Mouse (Mus musculus): ENCODE results near the gene Ascc1. TPM values are rescaled to one million over a fixed set of nuclear protein-coding genes. Genes with fewer than 3 reads are reported as not detected.

Ascc1 gene
- total and polyA plus RNA-seq, 2 experiments from 2014 or later, result 13.5 to 50.1 TPM

DNA sequence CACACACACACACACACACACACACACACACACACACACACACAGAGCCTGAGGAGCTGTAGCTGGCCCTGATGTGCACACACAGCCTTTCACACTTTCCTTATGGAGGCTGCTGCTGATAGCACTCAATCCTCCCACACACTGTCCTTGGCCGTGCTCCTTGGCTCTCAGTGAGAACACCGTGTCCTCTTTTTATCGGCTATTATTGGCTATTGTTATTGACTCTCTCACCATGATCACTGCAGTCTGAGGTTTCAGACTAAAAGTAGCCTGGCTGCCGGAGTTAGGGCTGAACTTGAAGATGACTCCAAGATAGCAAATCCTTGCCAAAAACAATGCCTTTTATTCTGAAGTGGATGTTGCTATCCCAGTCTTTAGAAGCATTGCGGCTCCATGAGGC lies 79.3 kb downstream of the Ascc1 start:
- Histone ChIP-seq H3K9me3 (ENCODE audit: low read length) (no peaks in the 10 kb centered on the region), H3K4me1 (ENCODE audit: insufficient read depth, low read length) (peaks cover 14% of the 10 kb centered on the region; the same call in 1 of the 2 replicates), H3K36me3 (ENCODE audit: insufficient read depth, low read length) (no peaks in the 10 kb centered on the region), H3K27ac (ENCODE audit: low read depth, low read length) (no peak overlapping the region), H3K4me2 (ENCODE audit: low read depth, low read length, poor library complexity, severe bottlenecking) (no peak overlapping the region), H3K9ac (replicated peaks; ENCODE audit: low read length, poor library complexity, severe bottlenecking) (0 out of 2 replicates have a peak overlapping the region, but pooled peaks have one; percentile 19), H3K4me3 (ENCODE audit: low read depth, low read length) (no peak overlapping the region), H3K27me3 (ENCODE audit: insufficient read depth, low read length) (no peaks in the 10 kb centered on the region)
- WGBS, result 39% methylated on average over 5 of the region's 5 CpGs
- ATAC-seq (ENCODE audit: low FRiP score) (no peak; the same call in 1 of the 2 replicates), DNase-seq (ENCODE audit: low spot score) (peak; percentile 81)
- TF ChIP-seq CTCF (IDR thresholded peaks at IDR 0.05), result no peak

GRCm38 (mm10) chr10:60084065-60084464 lies 81.5 kb downstream of the Ascc1 start:
- no peak for ATAC-seq (ENCODE audit: low FRiP score)
- no peak for DNase-seq (ENCODE audit: low spot score)

GRCm38 (mm10) chr10:60092311-60092710 lies 89.7 kb downstream of the Ascc1 start:
- Histone ChIP-seq H3K9me3 (ENCODE audit: low read length) (no peaks in the 10 kb centered on the region), H3K4me2 (ENCODE audit: low read depth, low read length, poor library complexity, severe bottlenecking) (no peak overlapping the region), H3K4me1 (ENCODE audit: insufficient read depth, low read length) (0 out of 2 replicates have a peak, but pooled peaks cover 3% of the 10 kb centered on the region), H3K36me3 (ENCODE audit: insufficient read depth, low read length) (no peaks in the 10 kb centered on the region), H3K4me3 (ENCODE audit: low read depth, low read length) (no peak overlapping the region), H3K27ac (ENCODE audit: low read depth, low read length) (no peak overlapping the region), H3K9ac (replicated peaks; ENCODE audit: low read length, poor library complexity, severe bottlenecking) (no peak overlapping the region), H3K27me3 (ENCODE audit: insufficient read depth, low read length) (no peaks in the 10 kb centered on the region)
- no peak for ATAC-seq (ENCODE audit: low FRiP score)
- DNase-seq (ENCODE audit: low spot score), result no peak
- WGBS, result 76% methylated on average over 2 of the region's 2 CpGs
- TF ChIP-seq CTCF (IDR thresholded peaks at IDR 0.05), result no peak

More at GRCm38 (mm10) chr10:60084065-60084464, 81.5 kb downstream of the Ascc1 start:
- 85% methylated on average over 4 of the region's 4 CpGs for WGBS
- Histone ChIP-seq H3K4me3 (ENCODE audit: low read depth, low read length) (no peak overlapping the region), H3K27ac (ENCODE audit: low read depth, low read length) (no peak overlapping the region), H3K9ac (replicated peaks; ENCODE audit: low read length, poor library complexity, severe bottlenecking) (no peak overlapping the region), H3K4me1 (ENCODE audit: insufficient read depth, low read length) (peaks cover 9% of the 10 kb centered on the region; the same call in 1 of the 2 replicates), H3K9me3 (ENCODE audit: low read length) (no peaks in the 10 kb centered on the region), H3K36me3 (ENCODE audit: insufficient read depth, low read length) (no peaks in the 10 kb centered on the region), H3K4me2 (ENCODE audit: low read depth, low read length, poor library complexity, severe bottlenecking) (no peak overlapping the region), H3K27me3 (ENCODE audit: insufficient read depth, low read length) (no peaks in the 10 kb centered on the region)
- TF ChIP-seq CTCF (IDR thresholded peaks at IDR 0.05), result no peak

GRCm38 (mm10) chr10:60093751-60094150 lies 91.1 kb downstream of the Ascc1 start:
- Histone ChIP-seq H3K9ac (replicated peaks; ENCODE audit: low read length, poor library complexity, severe bottlenecking) (no peak overlapping the region), H3K4me3 (ENCODE audit: low read depth, low read length) (no peak overlapping the region), H3K4me2 (ENCODE audit: low read depth, low read length, poor library complexity, severe bottlenecking) (no peak overlapping the region), H3K27ac (ENCODE audit: low read depth, low read length) (no peak overlapping the region), H3K36me3 (ENCODE audit: insufficient read depth, low read length) (no peaks in the 10 kb centered on the region), H3K27me3 (ENCODE audit: insufficient read depth, low read length) (no peaks in the 10 kb centered on the region), H3K9me3 (ENCODE audit: low read length) (no peaks in the 10 kb centered on the region), H3K4me1 (ENCODE audit: insufficient read depth, low read length) (0 out of 2 replicates have a peak, but pooled peaks cover 3% of the 10 kb centered on the region)
- DNase-seq (ENCODE audit: low spot score), result no peak
- no peak for TF ChIP-seq CTCF (IDR thresholded peaks at IDR 0.05)
- ATAC-seq (ENCODE audit: low FRiP score), result no peak
- 72% methylated on average over 2 of the region's 2 CpGs for WGBS

DNA sequence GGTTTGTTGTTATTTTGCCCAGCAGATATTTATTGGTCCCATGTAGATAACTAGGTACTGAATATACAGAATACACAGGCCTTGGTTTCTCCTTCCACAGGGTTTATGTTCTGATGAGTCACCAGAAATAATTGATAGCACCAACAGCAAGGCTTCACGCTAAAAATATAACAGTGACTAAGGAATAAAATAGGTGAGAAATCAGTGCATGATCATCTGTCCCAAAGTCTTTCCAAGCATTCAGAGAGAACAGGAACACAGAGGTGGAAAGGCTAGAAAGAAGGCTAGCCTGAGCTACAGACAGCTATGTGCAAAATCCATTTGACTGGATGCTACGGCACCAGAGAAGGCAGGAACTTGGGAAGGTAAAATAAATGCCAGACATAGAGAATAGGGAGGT lies 93.0 kb downstream of the Ascc1 start:
- H3K27me3 ChIP-seq (ENCODE audit: insufficient read depth, low read length), result no peaks in the 10 kb centered on the region
- no peaks in the 10 kb centered on the region for H3K9me3 ChIP-seq (ENCODE audit: low read length)
- H3K27ac ChIP-seq (ENCODE audit: low read depth, low read length), result no peak overlapping the region
- H3K4me1 ChIP-seq (ENCODE audit: insufficient read depth, low read length), result 0 out of 2 replicates have a peak, but pooled peaks cover 3% of the 10 kb centered on the region
- no peak for DNase-seq (ENCODE audit: low spot score)
- H3K4me3 ChIP-seq (ENCODE audit: low read depth, low read length), result no peak overlapping the region
- no peak for ATAC-seq (ENCODE audit: low FRiP score)
- no peaks in the 10 kb centered on the region; the same call in 1 of the 2 replicates for H3K36me3 ChIP-seq (ENCODE audit: insufficient read depth, low read length)
- H3K9ac ChIP-seq (replicated peaks; ENCODE audit: low read length, poor library complexity, severe bottlenecking), result no peak overlapping the region
- no peak overlapping the region for H3K4me2 ChIP-seq (ENCODE audit: low read depth, low read length, poor library complexity, severe bottlenecking)
- no peak for TF ChIP-seq CTCF (IDR thresholded peaks at IDR 0.05)
- 92% methylated on average over 2 of the region's 2 CpGs for WGBS

DNA sequence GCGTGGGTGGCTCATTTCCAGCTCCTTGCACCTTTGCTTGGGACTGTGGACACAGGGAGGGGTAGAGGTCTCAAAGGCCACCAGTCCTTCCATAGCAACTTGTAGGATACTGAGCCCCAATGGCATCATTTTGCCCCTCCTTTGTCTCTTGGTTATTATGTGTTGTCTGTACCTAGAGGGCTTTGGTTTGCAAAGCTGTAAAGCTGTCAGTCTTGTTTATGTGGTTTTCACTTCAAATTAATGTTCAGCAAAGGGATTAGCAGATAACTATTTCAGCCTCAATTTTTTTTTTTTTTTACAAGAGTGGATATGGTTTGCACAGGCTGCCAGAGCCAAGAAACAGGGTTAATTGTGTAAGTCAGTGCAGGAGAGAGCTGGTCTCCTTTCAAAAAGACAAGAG lies 93.7 kb downstream of the Ascc1 start:
- no peak for TF ChIP-seq CTCF (IDR thresholded peaks at IDR 0.05)
- Histone ChIP-seq H3K27me3 (ENCODE audit: insufficient read depth, low read length) (no peaks in the 10 kb centered on the region), H3K9me3 (ENCODE audit: low read length) (no peaks in the 10 kb centered on the region), H3K4me2 (ENCODE audit: low read depth, low read length, poor library complexity, severe bottlenecking) (no peak overlapping the region), H3K36me3 (ENCODE audit: insufficient read depth, low read length) (no peaks in the 10 kb centered on the region; the same call in 1 of the 2 replicates), H3K9ac (replicated peaks; ENCODE audit: low read length, poor library complexity, severe bottlenecking) (no peak overlapping the region), H3K4me1 (ENCODE audit: insufficient read depth, low read length) (no peaks in the 10 kb centered on the region), H3K4me3 (ENCODE audit: low read depth, low read length) (no peak overlapping the region), H3K27ac (ENCODE audit: low read depth, low read length) (no peak overlapping the region)
- DNase-seq (ENCODE audit: low spot score), result no peak
- ATAC-seq (ENCODE audit: low FRiP score), result no peak
- WGBS, result 39% methylated on average over 1 of the region's 1 CpGs
